Mouse (Mus musculus) layer of hippocampus, adult 9-10 months (tissue): ENCODE data around the gene Sart1.
"Not testable (repeated sequence)": the region's sequence is repeated elsewhere in the genome, so short reads cannot be mapped to it uniquely, and the experiment has no call there.

ENCODE experiments used
- DNase-seq: peaks from one replicate; pipeline ENCODE4 v3.0.0; 2022; ENCODE audit warnings: low spot score

The Sart1 gene

DNA sequence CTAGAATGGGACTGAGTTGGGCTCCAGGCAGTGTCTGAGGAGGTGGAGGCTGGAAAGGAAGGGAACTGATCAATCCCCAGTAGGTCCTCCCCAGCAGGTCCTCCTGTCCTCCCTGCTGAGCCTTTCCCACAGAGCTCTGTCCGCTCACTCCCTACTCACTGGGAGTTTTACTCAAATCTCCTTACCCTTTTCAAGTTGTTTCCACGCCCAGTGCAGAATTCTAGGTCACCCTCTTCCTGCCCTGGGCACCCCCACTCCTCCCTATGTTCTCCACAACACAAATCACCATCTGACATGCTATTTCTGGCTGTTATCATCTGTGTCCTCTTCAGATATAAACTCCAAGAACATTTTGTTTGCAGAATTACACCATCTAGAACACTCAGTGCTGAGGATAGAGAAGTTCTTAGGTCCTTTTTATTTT is 26.0 kb upstream of the Sart1 start:
- DNase-seq = no peak

- no peak for DNase-seq
These were observed 25.3 kb upstream of the Sart1 start for GRCm38 (mm10) chr19:5413840-5414239.

GRCm38 (mm10) chr19:5411961-5412360 is 23.5 kb upstream of the Sart1 start:
- no peak for DNase-seq

GRCm38 (mm10) chr19:5410641-5411040 is 22.1 kb upstream of the Sart1 start:
- DNase-seq = no peak

DNA sequence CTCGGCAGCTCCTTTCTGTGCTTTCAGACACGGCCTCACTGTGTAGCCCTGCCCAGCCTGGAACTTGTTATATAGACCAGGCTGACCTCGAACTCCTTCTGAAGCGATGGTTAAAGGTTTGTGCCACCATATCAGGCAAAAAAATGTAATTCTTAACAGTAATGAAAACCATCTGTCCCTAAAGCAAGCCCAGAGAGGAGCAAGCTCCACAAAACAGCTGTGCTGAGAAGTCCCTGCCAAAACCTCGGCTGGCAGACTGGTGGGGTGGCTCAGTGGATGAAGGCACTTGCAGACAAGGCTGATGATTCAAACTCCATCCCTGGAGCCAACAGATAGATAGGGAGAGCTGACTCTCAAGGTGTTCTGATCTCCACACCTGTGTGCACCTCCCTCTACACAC is 20.6 kb upstream of the Sart1 start:
- DNase-seq = no peak

DNA sequence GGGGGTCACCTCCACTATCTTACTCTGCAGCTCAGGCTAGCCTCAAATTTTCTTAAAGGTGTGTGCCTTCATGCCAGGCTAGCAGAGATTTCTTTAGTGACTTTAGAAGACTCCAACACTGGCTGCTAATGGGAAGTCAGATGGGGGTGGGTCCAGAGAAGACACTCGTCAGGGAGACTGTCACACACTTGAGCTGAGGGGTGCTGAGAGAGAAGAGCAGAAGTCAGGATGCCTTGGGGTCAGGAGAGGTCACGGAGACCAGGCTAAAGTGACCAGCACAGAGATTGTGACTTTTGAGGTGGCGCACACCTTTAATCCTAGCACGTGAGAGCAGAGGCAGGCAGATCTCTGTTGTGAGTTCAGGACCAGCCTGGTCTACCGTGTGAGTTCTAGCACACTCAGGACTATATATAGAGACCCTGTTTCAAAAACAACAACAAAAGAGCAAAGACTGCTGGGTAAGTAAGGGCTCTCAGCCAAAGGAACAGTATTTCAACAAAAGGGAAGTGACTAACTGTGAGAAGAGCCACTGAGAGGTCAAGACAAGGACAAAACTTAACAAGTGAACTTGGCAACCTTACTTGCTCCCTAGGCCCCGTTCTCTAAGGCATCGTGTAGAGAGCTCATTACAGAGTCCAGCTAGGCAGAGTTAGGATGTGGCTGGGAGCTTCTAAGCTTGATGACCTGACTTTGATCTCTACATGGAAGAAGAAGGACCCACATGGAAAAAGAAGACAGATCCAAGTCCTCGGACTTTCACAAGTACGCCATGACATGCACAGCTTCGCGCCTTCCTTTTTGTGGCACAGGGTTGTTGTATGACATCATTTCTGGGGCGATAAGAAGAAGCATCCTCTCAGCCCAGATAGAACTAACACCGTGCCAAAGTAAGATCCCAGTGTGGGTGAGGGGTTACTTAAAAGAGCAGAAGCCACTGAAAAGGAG is 19.8 kb upstream of the Sart1 start:
- no peak for DNase-seq

GRCm38 (mm10) chr19:5407133-5407532 is 18.6 kb upstream of the Sart1 start:
- DNase-seq = no peak

DNA sequence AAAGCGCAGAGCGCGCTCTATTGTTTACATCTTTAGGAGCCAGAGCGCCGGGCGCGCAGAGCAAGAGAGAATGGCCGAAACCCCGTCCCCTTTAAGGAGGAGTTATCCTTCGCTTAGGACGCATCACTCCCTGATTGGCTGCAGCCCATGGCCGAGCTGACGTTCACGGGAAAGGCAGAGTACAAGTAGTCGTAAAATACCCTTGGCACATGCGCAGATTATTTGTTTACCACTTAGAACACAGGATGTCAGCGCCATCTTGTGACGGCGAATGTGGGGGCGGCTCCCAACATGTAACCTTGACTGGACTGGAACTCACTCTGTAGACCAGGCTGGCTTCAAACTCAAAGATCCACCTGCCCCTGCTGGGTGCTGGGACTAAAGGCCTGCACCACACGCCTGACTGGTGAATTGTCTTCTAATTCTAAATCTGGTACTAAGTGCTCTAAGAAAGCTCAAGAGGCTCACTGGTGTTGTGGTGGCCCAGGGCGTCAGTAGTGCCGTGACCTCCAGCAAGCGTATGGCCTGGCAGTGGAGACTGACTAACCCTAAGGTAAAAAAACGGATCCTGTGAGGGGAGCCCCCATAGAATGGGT is 18.1 kb upstream of the Sart1 start:
- DNase-seq = not testable (repeated sequence)

DNA sequence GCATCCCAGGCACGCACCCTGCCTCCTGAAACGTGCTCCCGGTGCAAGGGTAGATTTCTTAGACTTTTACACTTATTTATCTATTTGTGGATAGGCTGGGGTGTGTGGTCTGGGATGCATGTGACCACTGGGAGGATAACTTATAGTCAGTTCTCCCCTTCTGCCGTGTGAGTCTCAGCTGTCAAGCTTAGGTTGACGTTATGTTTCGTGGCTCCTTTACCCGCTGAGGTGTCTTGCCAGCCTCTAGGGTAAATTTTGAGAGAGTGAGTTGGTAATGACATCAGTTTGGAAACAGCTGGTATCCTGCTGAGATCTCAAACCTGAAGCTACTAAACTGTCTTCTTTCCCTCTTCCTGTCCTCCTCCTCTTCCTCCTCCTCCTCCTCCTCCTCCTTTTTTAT is 17.4 kb upstream of the Sart1 start:
- no peak for DNase-seq

- no peak for DNase-seq
These were observed 13.8 kb upstream of the Sart1 start, which contains the start of gene Tsga10ip for GRCm38 (mm10) chr19:5402293-5402692. TSS of gene Tsga10ip (minus strand) at chr19:5402526.

DNA sequence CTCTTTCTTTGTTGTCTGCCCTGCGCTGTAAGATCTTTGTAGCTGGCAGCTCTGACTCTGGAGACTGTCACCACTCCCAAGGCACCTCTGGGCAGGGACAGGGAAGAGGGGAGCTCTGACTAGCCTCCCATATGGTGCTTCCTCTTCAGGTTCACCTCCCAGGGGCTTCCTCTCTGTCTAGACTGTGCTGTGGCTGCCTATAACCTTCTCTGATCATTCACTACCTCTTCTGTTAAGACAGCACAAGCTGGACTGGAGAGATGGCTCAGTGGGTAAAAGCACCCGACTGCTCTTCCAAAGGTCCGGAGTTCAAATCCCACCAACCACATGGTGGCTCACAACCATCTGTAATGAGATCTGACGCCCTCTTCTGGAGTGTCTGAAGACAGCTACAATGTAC is 12.6 kb upstream of the Sart1 start:
- DNase-seq = not testable (repeated sequence)

- DNase-seq = no peak
These were observed 6.9 kb upstream of the Sart1 start for GRCm38 (mm10) chr19:5395371-5395770.

DNA sequence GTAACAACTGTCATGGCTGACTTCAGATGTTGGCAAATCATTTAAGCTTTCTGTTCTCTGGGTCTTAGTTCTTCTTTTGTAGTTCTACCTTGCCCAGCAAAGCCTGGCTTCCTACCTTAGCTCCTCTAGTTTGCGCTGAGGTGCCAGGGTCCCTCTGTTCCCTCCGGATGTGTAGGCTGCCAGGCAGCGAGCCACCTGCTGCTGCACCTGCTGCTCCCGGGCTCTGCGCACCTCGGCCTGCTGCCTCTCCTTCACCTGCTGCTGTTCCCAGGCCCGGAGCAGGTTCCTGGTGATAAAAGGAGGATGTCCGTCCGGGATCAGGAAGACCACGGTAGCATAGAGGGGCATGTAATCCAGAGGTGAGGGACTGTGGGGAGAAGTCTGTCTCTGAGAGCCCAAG is 5.7 kb upstream of the Sart1 start:
- no peak for DNase-seq

DNA sequence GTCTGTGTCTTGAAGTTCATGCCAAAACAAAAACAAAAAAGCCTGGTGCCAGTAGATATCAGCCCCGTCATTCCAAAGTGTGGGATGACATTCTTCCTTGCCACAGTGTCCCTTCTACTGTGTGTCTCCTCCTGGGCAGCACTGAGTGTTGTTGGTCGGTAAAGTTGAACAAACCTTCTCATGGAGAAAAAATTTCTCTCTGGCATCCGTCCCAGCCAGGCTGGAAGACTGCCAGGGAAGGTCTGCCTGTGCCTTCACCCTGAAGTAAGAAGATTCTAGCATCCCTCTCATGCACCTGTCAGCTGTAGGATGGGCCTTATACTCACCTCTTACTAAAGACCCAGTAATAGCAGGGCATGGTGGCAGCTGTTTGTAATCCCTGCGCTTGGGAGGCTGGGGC is 4.4 kb upstream of the Sart1 start:
- DNase-seq = no peak

DNA sequence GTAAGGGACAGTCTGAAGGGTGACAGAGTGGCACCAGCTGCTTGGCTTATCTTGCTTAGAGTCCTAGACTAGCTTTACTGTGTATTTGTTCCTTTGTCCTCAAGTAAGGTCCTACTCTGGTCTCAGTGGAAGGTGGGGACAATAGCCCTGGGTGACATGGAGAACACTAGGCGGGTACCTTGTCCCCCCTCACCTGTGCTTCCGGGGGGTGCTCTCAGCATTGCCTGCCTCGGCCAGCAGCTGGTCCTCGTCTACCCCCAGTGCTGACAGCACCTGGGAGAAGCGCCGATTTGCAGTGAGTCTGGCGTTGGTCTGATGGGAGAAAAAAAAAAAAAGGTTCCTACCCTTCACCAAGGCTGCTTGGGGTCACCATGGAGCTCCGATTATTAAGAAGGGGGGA is 1.9 kb upstream of the Sart1 start:
- no peak for DNase-seq

DNA sequence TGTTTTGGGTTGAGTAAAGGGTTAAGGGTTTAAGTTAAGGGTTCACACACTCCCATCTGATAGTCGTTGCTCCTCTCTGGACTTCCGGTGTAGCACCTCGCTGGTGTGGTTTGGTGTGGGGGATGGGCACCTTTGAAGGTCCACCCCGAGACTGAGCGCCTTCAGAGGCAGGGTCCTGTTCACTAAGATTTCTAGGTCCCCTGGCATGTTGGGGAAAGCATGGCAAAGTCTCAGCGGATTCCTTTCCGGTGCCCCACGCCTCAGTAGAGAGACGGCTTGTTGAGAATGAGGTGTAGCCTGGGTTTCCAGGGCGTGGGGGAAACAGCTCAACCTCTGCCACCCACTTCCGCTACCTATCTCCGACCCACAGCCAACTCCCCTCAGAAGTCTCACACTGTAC is 1.1 kb upstream of the Sart1 start:
- no peak for DNase-seq

GRCm38 (mm10) chr19:5388011-5388441 is 477 bp downstream of the Sart1 start:
- no peak for DNase-seq

DNA sequence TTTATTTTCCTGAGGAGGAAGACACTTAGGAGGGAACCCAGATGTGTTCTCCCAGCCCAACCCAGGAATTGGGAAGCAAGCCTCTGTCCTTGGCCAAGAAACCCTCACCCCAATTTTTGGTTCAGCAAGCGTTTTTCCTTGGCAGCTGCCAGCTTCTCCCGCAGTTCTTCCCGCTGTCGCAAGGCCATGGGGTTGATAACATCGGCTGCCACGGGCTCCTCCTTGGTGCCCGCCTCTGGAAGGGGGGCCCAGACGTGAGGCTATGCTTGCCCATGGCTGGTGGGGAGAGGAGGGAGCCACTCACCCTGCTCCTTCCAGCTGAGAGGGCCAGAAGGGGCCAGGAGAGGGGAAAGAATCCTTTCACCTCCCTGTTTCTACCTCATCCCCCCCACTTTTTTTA is 3.8 kb downstream of the Sart1 start:
- no peak for DNase-seq

DNA sequence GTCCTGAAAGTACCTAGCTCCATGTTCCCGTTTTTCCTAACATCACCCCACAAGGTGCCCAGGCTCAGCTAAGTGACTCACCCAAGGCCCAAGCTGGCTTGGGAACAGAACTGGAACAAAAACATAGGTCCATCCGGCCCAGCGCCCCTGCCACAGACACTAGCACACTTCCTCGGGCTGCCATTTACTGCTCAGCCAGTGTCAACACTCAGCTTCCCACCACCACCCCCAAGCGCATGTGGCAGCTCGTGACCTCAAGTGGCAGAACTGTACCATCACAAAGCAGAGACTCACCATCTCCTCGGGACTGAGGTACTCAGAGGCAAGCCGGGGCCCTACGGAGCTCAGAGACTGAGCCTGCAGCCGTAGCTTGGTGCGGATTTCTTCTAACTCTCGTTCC is 5.2 kb downstream of the Sart1 start:
- no peak for DNase-seq

DNA sequence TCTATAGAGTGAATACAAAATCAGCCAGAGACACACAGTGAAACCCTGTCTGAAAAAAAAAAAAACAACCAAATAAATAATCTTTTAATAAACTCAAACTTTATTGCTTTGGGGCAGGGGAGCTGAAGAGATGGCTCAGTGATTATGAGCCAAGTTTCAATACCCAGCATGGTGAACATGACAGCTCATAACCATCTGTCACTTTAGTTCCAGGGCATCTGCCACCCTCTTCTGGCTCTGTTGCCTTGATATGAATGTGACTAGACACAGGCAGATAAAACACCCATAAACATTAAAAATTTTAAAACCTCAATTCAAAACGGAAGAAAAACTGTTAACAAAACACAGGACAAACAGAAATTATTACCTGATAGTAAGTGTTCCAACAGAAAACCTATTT is 11.1 kb downstream of the Sart1 start:
- peak; percentile 61 for DNase-seq

DNA sequence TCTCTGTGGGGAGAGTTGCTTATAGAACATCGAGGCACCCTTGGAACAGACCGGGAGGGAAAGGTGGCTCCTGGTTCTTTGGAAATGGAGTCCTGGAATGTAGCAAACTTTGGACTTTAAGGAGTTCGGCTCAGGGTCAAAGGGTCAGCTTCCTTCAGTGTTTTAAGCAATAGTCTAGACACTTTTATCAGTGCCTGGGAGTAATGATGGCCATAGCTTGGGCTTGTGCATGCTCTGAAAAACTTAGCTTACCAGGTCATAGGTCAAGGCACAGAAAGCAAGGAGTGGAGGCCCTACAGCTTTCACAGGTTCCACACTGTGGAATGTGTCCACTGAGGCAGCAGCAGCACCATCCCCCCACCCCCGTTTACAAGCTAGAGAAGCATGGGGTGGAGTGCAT is 13.8 kb downstream of the Sart1 start:
- DNase-seq = no peak

DNA sequence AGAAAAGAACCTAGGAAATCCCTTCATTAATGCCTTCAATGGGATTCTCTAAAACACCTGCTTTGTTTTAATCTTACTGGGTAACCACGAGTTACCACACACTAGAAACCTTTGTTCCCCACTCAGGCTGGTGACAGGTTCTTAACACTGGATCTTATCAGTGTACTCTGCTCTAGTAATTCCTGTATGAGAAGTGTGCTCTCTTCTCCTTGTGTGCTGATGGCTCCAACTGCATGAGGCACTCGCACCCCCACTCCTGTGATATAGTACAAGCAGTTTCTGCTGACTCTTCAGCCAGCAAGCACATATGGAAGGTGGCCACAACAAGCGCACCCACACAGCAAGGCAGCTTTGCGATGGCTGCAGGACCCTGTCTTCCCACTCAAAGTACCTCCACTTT is 14.3 kb downstream of the Sart1 start:
- no peak for DNase-seq

- no peak for DNase-seq
These were observed 15.8 kb downstream of the Sart1 start for GRCm38 (mm10) chr19:5372724-5373123.

GRCm38 (mm10) chr19:5370932-5371331 is 17.6 kb downstream of the Sart1 start:
- no peak for DNase-seq
